Mouse (Mus musculus) ES-Bruce4 (cell line): ENCODE data around the gene Tnrc6a. TPM values are rescaled to one million over a fixed set of nuclear protein-coding genes. Genes with fewer than 3 reads are reported as not detected.

Experiments used
- H3K27ac ChIP-seq: 2 replicates; pipeline ENCODE4 v1.5.1; 2012; ENCODE audit warnings: low read length, inconsistent platforms; ENCODE audit not compliant: insufficient read depth
- H3K27me3 ChIP-seq: 2 replicates; pipeline ENCODE4 v1.6.1; 2012; ENCODE audit warnings: mild to moderate bottlenecking, low read length, inconsistent platforms; ENCODE audit not compliant: control insufficient read depth, poor library complexity, insufficient read depth, severe bottlenecking
- H3K36me3 ChIP-seq: 2 replicates; pipeline ENCODE4 v1.6.1; 2012; ENCODE audit warnings: inconsistent platforms, mild to moderate bottlenecking, low read length, moderate library complexity; ENCODE audit not compliant: control insufficient read depth, poor library complexity, insufficient read depth, severe bottlenecking
- H3K4me1 ChIP-seq: one replicate; pipeline ENCODE4 v1.8.1; 2011; ENCODE audit warnings: low read length; ENCODE audit not compliant: control insufficient read depth, insufficient read depth
- H3K4me3 ChIP-seq: 2 replicates; pipeline ENCODE4 v1.5.1; 2011; ENCODE audit warnings: low read depth, mild to moderate bottlenecking, low read length
- H3K9ac ChIP-seq: 2 replicates; pipeline ENCODE4 v1.6.1; 2012; ENCODE audit warnings: low read depth, mild to moderate bottlenecking, inconsistent platforms; ENCODE audit not compliant: poor library complexity, severe bottlenecking
- H3K9me3 ChIP-seq: replicated peaks from 2 replicates; pipeline ENCODE4 v1.6.1; 2012; ENCODE audit warnings: mild to moderate bottlenecking, low read length, inconsistent platforms; ENCODE audit not compliant: control insufficient read depth, poor library complexity, insufficient read depth, severe bottlenecking
- CTCF ChIP-seq: IDR thresholded peaks from one replicate; pipeline ENCODE4 v1.8.1; 2011; ENCODE audit warnings: low read depth, low read length
- EP300 ChIP-seq: IDR thresholded peaks from 2 replicates; pipeline ENCODE4 v1.6.1; 2011; ENCODE audit warnings: low read depth, low read length; ENCODE audit not compliant: insufficient read depth
- POLR2A ChIP-seq: IDR thresholded peaks from one replicate; pipeline ENCODE4 v1.8.1; 2011; ENCODE audit warnings: low read length; ENCODE audit not compliant: insufficient read depth
- polyA plus RNA-seq: library from polyadenylated mRNA; stranded (reverse); fragments of >200 nt; gene quantifications from 2 replicates; pipeline ENCODE4 v1.2.4, GENCODE M21; 2011; ENCODE audit warnings: low read depth; ENCODE audit not compliant: missing spikeins, insufficient read depth, insufficient read length

The Tnrc6a gene
- 111 and 119 TPM in 2 replicates for polyA plus RNA-seq

- Histone ChIP-seq H3K4me1 (no peaks in the 10 kb centered on the region), H3K36me3 (peaks cover 12% of the 10 kb centered on the region), H3K9me3 (no peaks in the 10 kb centered on the region), H3K4me3 (peak within 1 kb of the TSS; percentile 96), H3K27me3 (no peaks in the 10 kb centered on the region), H3K9ac (peak within 1 kb of the TSS; percentile 100), H3K27ac (peak within 1 kb of the TSS; percentile 81)
- TF ChIP-seq EP300 (no peak), CTCF (no peak), POLR2A (no peak)
These were observed at the start of gene Tnrc6a for GRCm38 (mm10) chr7:123123665-123124298. Gene Tnrc6a (plus strand): TSS chr7:123123885.

DNA sequence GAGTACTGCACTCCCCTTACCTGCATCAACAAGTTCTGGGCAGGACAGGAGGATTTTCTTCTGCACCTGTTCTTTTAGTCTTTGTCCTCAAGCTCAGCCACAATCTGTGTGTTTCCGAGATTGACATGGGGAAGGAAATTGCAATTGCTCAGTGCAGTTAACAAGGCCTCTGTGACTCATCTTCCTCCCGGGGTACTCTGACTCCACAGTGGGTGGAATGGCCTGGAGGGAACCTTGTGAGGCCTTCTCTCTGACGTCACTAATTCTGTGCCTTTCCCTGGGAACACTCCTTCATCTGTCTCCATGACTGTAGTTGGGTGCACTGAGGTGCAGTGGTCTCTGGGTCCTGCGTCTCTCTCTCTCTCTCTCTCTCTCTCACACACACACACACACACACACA, 41.4 kb upstream of the Tnrc6a start:
- H3K27ac ChIP-seq = no peak overlapping the region
- TF ChIP-seq POLR2A (no peak), EP300 (no peak), CTCF (no peak)
- H3K4me3 ChIP-seq = no peak overlapping the region
- H3K4me1 ChIP-seq = no peaks in the 10 kb centered on the region
- H3K9ac ChIP-seq = no peak overlapping the region
- H3K9me3 ChIP-seq = no peaks in the 10 kb centered on the region
- no peaks in the 10 kb centered on the region for H3K27me3 ChIP-seq
- H3K36me3 ChIP-seq = no peaks in the 10 kb centered on the region

GRCm38 (mm10) chr7:123083441-123084123, 40.1 kb upstream of the Tnrc6a start:
- H3K4me3 ChIP-seq = no peak overlapping the region
- H3K9ac ChIP-seq = no peak overlapping the region
- H3K4me1 ChIP-seq = no peaks in the 10 kb centered on the region
- H3K27me3 ChIP-seq = no peaks in the 10 kb centered on the region
- no peaks in the 10 kb centered on the region for H3K36me3 ChIP-seq
- no peaks in the 10 kb centered on the region for H3K9me3 ChIP-seq
- H3K27ac ChIP-seq = no peak overlapping the region
- no peak for TF ChIP-seq EP300
- no peak for TF ChIP-seq CTCF
- TF ChIP-seq POLR2A = no peak

- no peaks in the 10 kb centered on the region for H3K27me3 ChIP-seq
- H3K27ac ChIP-seq = no peak overlapping the region
- no peaks in the 10 kb centered on the region for H3K4me1 ChIP-seq
- H3K9ac ChIP-seq = no peak overlapping the region
- TF ChIP-seq EP300 (no peak), POLR2A (no peak), CTCF (no peak)
- no peaks in the 10 kb centered on the region for H3K9me3 ChIP-seq
- no peak overlapping the region; the same call in 1 of the 2 replicates for H3K4me3 ChIP-seq
- no peaks in the 10 kb centered on the region for H3K36me3 ChIP-seq
These were observed 39.4 kb upstream of the Tnrc6a start for GRCm38 (mm10) chr7:123084180-123084691.

DNA sequence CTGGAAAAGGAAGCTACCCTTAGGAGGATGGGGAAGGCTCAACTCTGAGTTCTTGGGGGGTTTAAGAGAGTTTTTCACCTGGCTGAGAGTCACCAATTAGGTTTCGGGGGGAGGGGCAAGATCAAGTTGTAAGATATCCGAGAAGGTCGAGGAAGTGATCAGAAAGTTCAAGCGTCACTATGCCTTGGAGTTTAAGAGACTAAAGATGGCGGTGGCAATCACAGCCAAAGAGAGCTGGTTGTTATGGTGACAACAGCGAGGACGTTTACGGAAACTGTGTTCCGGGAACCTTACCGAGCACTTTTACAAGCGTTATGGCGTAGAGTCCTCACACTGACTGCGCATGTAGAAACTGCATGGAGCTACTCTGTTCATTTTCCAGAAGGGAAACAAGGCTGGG, 39.0 kb upstream of the Tnrc6a start:
- no peak overlapping the region for H3K27ac ChIP-seq
- H3K9me3 ChIP-seq = no peaks in the 10 kb centered on the region
- H3K4me3 ChIP-seq = no peak overlapping the region; the same call in 1 of the 2 replicates
- no peaks in the 10 kb centered on the region for H3K27me3 ChIP-seq
- H3K36me3 ChIP-seq = no peaks in the 10 kb centered on the region
- TF ChIP-seq EP300 (no peak), CTCF (no peak), POLR2A (no peak)
- no peaks in the 10 kb centered on the region for H3K4me1 ChIP-seq
- no peak overlapping the region for H3K9ac ChIP-seq

GRCm38 (mm10) chr7:123088920-123089319, 34.8 kb upstream of the Tnrc6a start:
- Histone ChIP-seq H3K9ac (no peak overlapping the region), H3K9me3 (no peaks in the 10 kb centered on the region), H3K27me3 (no peaks in the 10 kb centered on the region), H3K27ac (no peak overlapping the region), H3K4me3 (no peak overlapping the region), H3K36me3 (no peaks in the 10 kb centered on the region), H3K4me1 (peaks cover 2% of the 10 kb centered on the region)
- no peak for TF ChIP-seq EP300
- TF ChIP-seq POLR2A = no peak
- no peak for TF ChIP-seq CTCF
